Mouse (Mus musculus) testis, postnatal 14 days (tissue): ENCODE measurements around the gene Vipr1.

Experiments
- DNase-seq: peaks from one replicate; pipeline ENCODE4 v3.0.0; 2021; ENCODE audit warnings: low spot score

The Vipr1 gene

DNA sequence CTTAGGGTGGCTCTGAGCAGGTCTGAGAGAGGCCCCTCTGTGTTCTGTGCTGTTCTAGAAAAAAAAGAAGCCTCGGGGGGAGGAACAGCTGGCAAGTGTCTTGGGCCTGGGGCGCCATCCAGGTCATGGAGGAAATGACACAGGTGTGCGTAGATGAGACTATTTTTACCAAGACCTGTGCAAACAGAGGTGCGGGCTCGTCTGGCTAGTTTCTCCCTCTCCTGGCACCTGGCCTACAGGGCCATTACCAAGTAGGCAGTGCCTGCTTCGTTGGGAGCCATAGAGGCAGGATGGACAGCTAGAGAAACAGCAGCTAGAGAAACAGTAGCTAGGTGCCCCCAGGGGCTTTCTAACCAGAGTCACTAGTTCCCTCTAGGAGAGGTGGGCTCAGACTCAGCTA is 9.2 kb upstream of the Vipr1 start:
- DNase-seq, result no peak

DNA sequence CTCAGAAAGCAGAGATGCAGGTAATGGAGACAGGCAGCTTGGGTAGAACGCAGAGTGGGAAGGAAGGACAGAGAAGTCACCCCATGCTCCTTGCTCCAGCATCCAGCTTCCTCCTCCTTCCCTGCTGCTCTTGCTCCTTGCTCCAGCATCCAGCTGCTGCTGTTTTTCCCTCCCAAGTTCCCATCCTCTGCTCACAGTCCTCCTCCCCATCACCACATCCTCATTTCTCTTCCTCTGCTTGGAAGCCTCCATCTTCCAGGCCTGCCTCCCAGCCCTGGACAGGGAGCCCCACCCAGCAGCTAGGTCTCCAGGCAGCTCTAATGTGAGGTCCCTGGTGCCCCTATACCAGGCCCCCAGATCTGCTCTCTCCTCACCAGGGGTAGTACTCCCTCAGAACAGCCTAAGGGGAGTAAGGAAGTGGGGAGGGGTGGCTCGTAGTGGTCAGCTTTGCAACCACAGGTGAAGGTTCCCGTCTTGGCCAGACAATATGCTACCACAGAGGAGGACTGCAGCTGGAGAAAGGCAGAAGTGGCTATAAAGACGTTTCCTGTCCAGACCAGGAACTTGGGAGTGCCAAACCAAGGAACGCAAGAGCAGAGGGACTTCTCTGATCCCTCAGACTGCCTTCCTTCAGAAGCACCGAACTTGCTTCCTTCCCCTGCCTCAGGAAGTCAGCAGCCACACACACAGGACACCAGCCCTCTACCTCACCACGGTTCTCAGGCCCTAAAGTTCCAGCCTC is 6.5 kb upstream of the Vipr1 start:
- no peak for DNase-seq

- DNase-seq, result no peak
Observed at GRCm38 (mm10) chr9:121639790-121640189, 2.7 kb upstream of the Vipr1 start.

- no peak for DNase-seq
Observed at GRCm38 (mm10) chr9:121641235-121641915, 1.1 kb upstream of the Vipr1 start.

DNA sequence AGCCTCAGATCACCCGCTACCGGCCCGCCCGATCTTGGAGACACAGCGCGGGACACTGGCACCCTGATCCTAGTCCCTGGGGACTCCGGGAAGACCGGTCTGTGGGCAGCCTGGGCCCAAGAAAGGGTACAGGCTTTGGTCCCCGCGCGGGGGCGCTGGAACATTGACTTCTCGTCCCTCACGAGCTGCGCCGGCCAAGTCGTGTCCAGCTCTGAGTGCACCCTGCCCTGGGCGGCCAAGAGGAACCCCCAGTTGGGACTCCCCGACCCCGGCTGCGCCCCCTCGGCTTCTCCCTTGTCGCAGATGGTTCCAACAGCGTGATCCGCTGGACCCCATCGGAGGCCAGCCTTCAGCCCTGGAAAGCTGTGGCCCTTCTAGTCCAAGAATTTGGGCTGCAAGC is 515 bp upstream of the Vipr1 start, which contains the start of gene Lyzl4:
TSS of gene Lyzl4 (minus strand) at position 96 of the 400 bp plus-strand sequence.
- DNase-seq, result peak; percentile 70

DNA sequence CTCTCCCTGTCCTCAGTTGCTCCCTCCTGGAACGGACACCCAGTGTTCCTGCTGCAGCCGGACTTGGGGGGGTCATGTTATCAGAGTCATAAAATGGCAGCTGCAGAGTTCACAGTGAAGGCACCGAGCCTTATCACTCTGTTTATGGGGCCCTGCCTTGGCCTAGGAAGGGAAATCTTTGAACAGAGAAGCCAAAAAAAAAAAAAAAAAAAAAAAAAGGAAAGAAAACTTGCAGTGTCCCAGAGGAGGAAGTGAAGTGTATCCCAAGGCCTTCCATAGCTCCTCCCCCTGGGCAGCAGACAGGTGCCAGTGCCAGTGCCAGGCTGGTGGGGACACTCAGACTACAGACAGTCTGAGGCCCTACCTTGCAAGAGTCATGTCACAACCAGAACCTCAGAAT is 2.3 kb downstream of the Vipr1 start:
- no peak for DNase-seq

DNA sequence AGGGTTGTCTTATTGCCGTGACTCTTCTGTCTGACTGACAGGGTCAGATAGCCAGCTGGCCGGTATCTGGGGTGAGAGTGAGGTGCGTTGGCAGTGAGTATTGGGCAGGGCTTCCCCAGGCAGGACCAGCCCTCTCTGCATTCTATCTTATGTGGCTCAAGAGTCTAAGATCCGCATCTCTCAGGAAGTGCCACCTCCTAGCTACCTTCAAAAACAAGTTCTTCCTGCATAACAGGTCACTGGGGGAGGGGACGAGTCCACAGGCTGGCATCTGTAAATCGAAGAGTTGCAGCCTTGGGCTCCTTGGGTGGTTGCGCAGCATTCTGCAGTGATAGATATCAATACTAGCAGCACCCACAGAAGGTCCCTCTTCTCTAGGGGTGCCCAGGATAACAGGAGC is 4.5 kb downstream of the Vipr1 start:
- DNase-seq, result no peak

DNA sequence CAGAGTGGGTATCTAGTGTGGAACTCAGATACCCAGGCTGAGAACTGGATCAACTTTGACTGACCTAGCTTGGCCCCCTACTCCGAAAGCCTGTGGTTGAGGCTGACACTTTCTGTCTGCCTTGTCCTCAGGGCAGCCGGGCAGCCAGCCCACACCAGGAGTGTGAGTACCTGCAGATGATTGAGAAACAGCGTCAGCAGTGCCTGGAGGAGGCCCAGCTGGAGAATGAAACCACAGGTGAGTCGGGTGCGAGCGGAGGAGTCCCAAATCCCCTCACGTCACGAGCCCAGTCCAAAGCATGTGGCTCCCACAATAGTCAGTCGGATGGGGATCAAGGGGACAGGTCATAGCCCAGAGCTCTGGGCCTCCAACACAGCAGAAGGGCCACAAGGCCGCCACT is 11.2 kb downstream of the Vipr1 start:
- no peak for DNase-seq

- DNase-seq, result no peak
Observed at GRCm38 (mm10) chr9:121656322-121656721, 13.8 kb downstream of the Vipr1 start.

GRCm38 (mm10) chr9:121657143-121657542 is 14.6 kb downstream of the Vipr1 start:
- DNase-seq, result no peak

GRCm38 (mm10) chr9:121658248-121658647 is 15.7 kb downstream of the Vipr1 start:
- DNase-seq, result no peak

DNA sequence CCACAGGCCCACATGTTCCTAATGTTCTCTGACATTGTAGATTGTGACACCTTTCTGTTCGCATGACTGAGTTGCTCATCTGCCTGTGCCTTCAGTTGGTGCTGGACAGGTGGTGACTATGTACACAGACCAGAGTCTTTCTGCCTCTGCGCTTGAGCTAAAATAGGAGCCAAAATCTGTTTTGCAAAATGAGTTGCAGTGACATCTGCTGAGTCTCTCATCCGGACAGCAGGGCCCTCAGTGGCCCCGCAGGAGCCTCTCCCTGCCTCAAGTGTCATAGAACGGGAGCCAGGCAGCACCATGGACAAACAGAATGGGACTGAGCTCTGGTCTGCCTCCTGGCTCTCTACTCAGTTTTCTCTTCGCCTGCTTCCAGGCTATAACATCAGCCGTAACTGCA is 17.3 kb downstream of the Vipr1 start:
- DNase-seq, result no peak

DNA sequence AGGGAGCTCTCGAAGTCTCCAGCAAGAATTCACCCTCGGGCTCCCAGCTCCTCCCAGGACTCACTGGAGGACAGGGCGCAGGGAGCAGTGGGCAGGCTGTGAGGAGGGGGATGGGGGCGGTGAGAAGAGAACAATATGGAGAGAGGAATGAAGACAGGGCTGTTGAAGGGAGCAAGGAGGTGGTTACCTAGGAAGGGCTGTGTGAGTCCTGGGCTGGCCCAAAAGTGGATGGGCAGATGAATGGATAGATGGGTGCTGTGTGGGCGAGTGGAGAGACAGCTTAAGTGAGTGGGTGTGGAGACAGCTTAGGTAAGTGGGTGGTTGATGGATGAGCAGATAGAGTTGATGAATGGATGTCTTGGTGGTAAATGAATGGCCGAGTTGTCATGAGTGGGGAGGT is 21.0 kb downstream of the Vipr1 start:
- DNase-seq, result no peak

GRCm38 (mm10) chr9:121664104-121664503 is 21.6 kb downstream of the Vipr1 start:
- DNase-seq, result no peak

- DNase-seq, result no peak
Observed at GRCm38 (mm10) chr9:121666957-121667630, 24.6 kb downstream of the Vipr1 start.

GRCm38 (mm10) chr9:121667822-121668221 is 25.3 kb downstream of the Vipr1 start:
- no peak for DNase-seq

- peak; percentile 75 for DNase-seq
Observed at GRCm38 (mm10) chr9:121669348-121669791, 26.9 kb downstream of the Vipr1 start.

DNA sequence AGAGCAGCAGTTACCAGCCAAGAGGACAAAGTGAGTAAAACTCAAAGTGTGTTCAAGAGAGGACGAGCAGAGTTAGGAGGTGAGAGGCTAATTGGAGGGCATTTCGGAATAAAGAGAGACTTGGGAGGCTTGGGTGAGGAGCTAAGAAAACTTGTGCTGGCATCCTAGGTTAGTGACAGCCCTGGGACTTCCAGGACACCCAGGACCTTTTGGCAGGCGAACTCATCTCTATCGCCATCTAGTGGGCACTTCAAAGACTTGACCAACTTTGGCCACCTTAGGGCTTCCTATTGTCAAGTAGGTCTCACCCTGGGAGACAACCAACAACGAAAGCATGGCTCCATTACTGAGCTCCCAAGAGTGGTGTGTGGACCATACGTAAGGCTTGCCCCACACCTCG is 28.8 kb downstream of the Vipr1 start:
- no peak for DNase-seq

DNA sequence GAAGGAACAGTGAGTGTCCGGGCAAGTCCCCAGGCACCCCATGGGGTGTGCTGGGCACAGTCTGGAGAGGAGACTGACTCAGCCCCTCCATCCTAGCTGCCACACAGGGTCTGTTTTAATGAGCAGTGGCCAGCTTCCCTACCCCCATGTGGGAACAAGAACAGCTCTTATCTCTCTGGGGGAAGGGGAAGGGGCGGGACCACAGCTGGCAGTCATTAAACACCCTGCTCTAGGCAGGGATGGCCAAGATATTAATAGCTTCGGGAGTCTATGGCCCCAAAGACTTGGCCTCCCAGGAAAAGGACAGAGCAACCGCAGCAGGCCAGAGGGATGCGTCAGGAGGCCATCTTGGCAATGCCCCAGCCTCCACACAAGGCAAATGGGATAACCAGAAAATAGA is 29.8 kb downstream of the Vipr1 start:
- no peak for DNase-seq

GRCm38 (mm10) chr9:121673716-121674115 is 31.2 kb downstream of the Vipr1 start:
- DNase-seq, result no peak

GRCm38 (mm10) chr9:121675011-121675410 is 32.5 kb downstream of the Vipr1 start:
- DNase-seq, result no peak

DNA sequence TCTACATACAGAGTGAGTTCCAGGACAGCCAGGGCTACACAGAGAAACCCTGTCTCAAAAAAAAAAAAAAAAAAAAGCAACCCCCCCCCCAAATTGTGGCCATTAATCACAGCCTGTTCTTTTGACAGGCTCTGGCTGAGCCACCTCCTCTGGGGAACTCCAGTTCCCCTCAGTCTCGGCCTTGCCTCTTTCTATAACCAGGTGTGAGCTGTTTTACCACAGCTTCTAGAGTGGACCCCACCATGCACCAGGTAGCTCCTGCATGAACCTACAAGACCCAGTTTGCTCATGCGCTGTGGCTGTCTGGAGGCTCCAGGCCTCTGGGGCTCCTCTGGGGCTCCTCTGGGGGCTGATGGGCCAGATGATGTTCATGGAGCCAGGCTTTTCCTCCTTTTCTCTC is 33.0 kb downstream of the Vipr1 start:
- no peak for DNase-seq

GRCm38 (mm10) chr9:121677069-121677468 is 34.6 kb downstream of the Vipr1 start:
- no peak for DNase-seq
